Mouse (Mus musculus) intestine, postnatal 0 days (tissue): ENCODE results near the gene Lrrc4b. TPM values are rescaled to one million over a fixed set of nuclear protein-coding genes. Genes with fewer than 3 reads are reported as not detected.

ENCODE experiments used
- ATAC-seq: fragments of 200-750 bp; cut with Nextera tagmentation; 2 replicates; pipeline ENCODE4 v1.8.0; 2017; ENCODE audit warnings: mild to moderate bottlenecking, moderate TSS enrichment, moderate library complexity
- H3K27ac ChIP-seq: fragments of 300-500 bp; sonication (generic); 2 replicates; pipeline ENCODE4 v1.5.1; 2014; ENCODE audit warnings: mild to moderate bottlenecking, low read depth, low read length, moderate library complexity
- H3K27me3 ChIP-seq: fragments of 300-500 bp; sonication (generic); replicated peaks from 2 replicates; pipeline ENCODE4 v1.6.1; 2014; ENCODE audit warnings: low read length, mixed read lengths; ENCODE audit not compliant: control insufficient read depth, insufficient read depth
- H3K36me3 ChIP-seq: fragments of 300-500 bp; sonication (generic); 2 replicates; pipeline ENCODE4 v1.6.1; 2014; ENCODE audit warnings: mild to moderate bottlenecking, moderate library complexity; ENCODE audit not compliant: control insufficient read depth, insufficient read depth
- H3K4me1 ChIP-seq: fragments of 300-500 bp; sonication (generic); replicated peaks from 2 replicates; pipeline ENCODE4 v1.6.1; 2014; ENCODE audit warnings: antibody characterized with exemption, low read length, mixed read lengths; ENCODE audit not compliant: control insufficient read depth, insufficient read depth
- H3K4me2 ChIP-seq: fragments of 300-500 bp; sonication (generic); replicated peaks from 2 replicates; pipeline ENCODE4 v1.6.1; 2014; ENCODE audit warnings: low read depth, mild to moderate bottlenecking, moderate library complexity
- H3K4me3 ChIP-seq: fragments of 300-500 bp; sonication (generic); 2 replicates; pipeline ENCODE4 v1.5.1; 2014; ENCODE audit warnings: low read depth, low read length
- H3K9ac ChIP-seq: fragments of 300-500 bp; sonication (generic); 2 replicates; pipeline ENCODE4 v1.6.1; 2014; ENCODE audit warnings: mild to moderate bottlenecking, low read depth, low read length
- H3K9me3 ChIP-seq: fragments of 300-500 bp; sonication (generic); 2 replicates; pipeline ENCODE4 v1.6.1; 2016; ENCODE audit warnings: mixed run types; ENCODE audit not compliant: control insufficient read depth
- CTCF ChIP-seq: sonication (generic); IDR thresholded peaks from 2 replicates; pipeline ENCODE4 v1.5.1; 2016; ENCODE audit warnings: low read depth, mild to moderate bottlenecking, control low read depth, antibody characterized with exemption, moderate library complexity
- WGBS: fragments of 180-500 bp; shearing (Covaris S2); extraction: QIAGEN DNeasy Blood & Tissue Kit; methylation state at CpG from one replicate; pipeline ENCODE4 v1.1.7; 2014; 5-methylcytosine and 5-hydroxymethylcytosine counted together
- microRNA-seq: library from miRNA; unstranded; fragments of <30 nt; microRNA quantifications from one replicate; pipeline ENCODE4, GENCODE M21; 2016
- polyA plus RNA-seq: library from polyadenylated mRNA; unstranded; fragments of >200 nt; fragmentation: Nextera tagmentation; extraction: Ambion mirVana; gene quantifications from 2 replicates; pipeline ENCODE4 v1.2.1, GENCODE M21; 2015

Gene Lrrc4b
- polyA plus RNA-seq, 1 experiment from 2014 or later, result 0.35 TPM

DNA sequence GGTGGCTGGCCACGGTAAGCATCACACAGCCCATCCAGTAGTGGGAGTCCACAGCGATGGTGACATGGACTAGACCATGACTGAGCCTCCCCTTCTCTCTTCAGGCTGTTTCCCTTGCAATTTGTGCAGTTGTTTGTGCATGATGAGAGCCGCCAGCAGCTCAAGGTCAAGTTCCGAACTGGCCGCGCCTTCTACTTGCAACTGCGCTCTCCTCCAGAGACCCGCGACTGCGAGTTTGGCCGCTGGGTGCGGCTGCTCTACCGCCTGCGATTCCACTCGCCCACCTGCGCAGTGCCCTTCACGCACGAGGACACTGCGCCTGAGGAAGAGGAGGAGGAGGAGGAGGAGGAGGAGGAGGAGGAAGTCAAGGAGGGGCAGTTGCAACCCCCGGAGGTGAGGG, 71.2 kb downstream of the Lrrc4b start:
- no peak overlapping the region for H3K4me2 ChIP-seq
- H3K27ac ChIP-seq, result no peak overlapping the region
- no peaks in the 10 kb centered on the region for H3K36me3 ChIP-seq
- H3K4me3 ChIP-seq, result no peak overlapping the region
- WGBS, result 45% methylated on average over 16 of the region's 20 CpGs
- ATAC-seq, result no peak
- peaks cover 9% of the 10 kb centered on the region; the same call in 1 of the 2 replicates for H3K4me1 ChIP-seq
- 0 out of 2 replicates have a peak, but pooled peaks cover 2% of the 10 kb centered on the region for H3K9me3 ChIP-seq
- 0 out of 2 replicates have a peak, but pooled peaks cover 3% of the 10 kb centered on the region for H3K27me3 ChIP-seq
- TF ChIP-seq CTCF, result no peak
- H3K9ac ChIP-seq, result no peak overlapping the region

DNA sequence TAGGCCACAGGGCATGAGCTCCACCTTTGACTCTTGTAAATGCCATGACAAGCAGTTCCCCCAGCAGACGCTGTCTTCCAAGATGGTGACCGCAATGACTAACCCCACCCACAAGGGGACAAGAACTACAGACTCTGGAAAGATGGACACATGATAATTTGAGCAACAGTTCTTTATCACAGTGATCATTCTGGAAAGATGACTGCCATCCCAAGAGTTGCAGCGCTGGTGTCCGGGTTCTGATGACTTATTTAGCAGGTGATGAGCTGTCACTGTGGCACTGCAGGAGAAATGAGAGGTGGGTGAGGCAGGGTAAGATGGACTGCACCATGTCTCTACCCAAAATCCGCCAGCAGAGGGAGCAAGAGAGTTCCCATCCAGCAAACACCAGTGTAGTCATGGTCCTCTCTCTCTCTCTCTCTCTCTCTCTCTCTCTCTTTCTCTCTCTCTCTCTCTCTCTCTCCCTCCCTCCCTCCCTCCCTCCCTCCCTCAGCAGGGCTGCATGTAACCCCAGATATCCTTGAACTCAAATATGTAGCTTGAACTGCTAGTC, 72.8 kb downstream of the Lrrc4b start:
- Histone ChIP-seq H3K9me3 (0 out of 2 replicates have a peak, but pooled peaks cover 2% of the 10 kb centered on the region), H3K4me2 (no peak overlapping the region), H3K4me1 (no peaks in the 10 kb centered on the region), H3K36me3 (no peaks in the 10 kb centered on the region), H3K27me3 (0 out of 2 replicates have a peak, but pooled peaks cover 3% of the 10 kb centered on the region), H3K9ac (no peak overlapping the region), H3K4me3 (no peak overlapping the region), H3K27ac (no peak overlapping the region)
- peak; percentile 81 for TF ChIP-seq CTCF
- 37% methylated on average over 5 of the region's 5 CpGs for WGBS
- ATAC-seq, result no peak

DNA sequence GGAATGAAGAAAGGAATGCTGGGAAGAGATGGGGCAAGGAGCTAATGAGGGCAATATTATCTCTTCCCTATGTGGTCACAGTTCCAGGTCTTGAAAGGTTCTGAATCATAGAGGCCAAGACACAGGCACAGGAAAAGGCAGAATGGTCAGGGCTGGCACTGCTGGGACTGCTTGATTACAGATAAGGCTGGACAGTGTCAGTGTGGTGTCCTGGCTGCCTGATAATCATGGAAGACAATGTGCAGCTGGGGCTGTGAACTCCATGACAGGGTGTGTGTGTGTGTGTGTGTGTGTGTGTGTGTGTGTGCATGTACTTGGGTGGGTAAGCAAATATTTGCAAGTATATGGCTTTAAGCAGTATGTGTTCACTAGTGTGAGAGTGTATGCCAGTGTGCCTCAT, 78.7 kb downstream of the Lrrc4b start:
- no peak for ATAC-seq
- no peak overlapping the region for H3K4me2 ChIP-seq
- H3K9me3 ChIP-seq, result 0 out of 2 replicates have a peak, but pooled peaks cover 3% of the 10 kb centered on the region
- no peaks in the 10 kb centered on the region for H3K4me1 ChIP-seq
- no peaks in the 10 kb centered on the region for H3K36me3 ChIP-seq
- no peak overlapping the region for H3K27ac ChIP-seq
- H3K9ac ChIP-seq, result no peak overlapping the region
- no peak for TF ChIP-seq CTCF
- no peak overlapping the region for H3K4me3 ChIP-seq
- H3K27me3 ChIP-seq, result no peaks in the 10 kb centered on the region

Small RNAs within 50 kb of the gene (microRNA-seq; reads per million reads assigned to microRNA genes)
- not detected for gene Mir7052

Other genes with a start within 250 kb of the Lrrc4b start
- not detected in 2 replicates for gene Klk1b24, start 240.8 kb upstream of the Lrrc4b start, polyA plus RNA-seq
- not detected in 2 replicates for gene Klk1b3, start 230.8 kb upstream of the Lrrc4b start, polyA plus RNA-seq
- gene Klk1b4, start 221.6 kb upstream of the Lrrc4b start, polyA plus RNA-seq, result not detected in 2 replicates
- gene Klk1b5, start 213.1 kb upstream of the Lrrc4b start, polyA plus RNA-seq, result not detected in 2 replicates
- 23.0 and 35.6 TPM in 2 replicates for gene Klk1, start 203.7 kb upstream of the Lrrc4b start, polyA plus RNA-seq
- not detected in 2 replicates for gene Gm36864, start 192.8 kb upstream of the Lrrc4b start, polyA plus RNA-seq
- gene 1700028J19Rik, start 182.3 kb upstream of the Lrrc4b start, polyA plus RNA-seq, result 0.65 and 1.1 TPM in 2 replicates
- 40.3 and 42.3 TPM in 2 replicates for gene 2410002F23Rik, start 182.3 kb upstream of the Lrrc4b start, polyA plus RNA-seq
- not detected in 2 replicates for gene Acp4, start 171.6 kb upstream of the Lrrc4b start, polyA plus RNA-seq
- not detected in 2 replicates for gene Gm15517, start 167.6 kb upstream of the Lrrc4b start, polyA plus RNA-seq
- 3.5 and 3.8 TPM in 2 replicates for gene Clec11a, start 122.1 kb upstream of the Lrrc4b start, polyA plus RNA-seq
- 0.39 and 0.44 TPM in 2 replicates for gene Shank1, start 118.8 kb upstream of the Lrrc4b start, polyA plus RNA-seq
- gene Syt3, start 44.9 kb upstream of the Lrrc4b start, polyA plus RNA-seq, result 0.55 and 0.58 TPM in 2 replicates
- gene 1700008O03Rik, start 43.2 kb upstream of the Lrrc4b start, polyA plus RNA-seq, result 0.51 and 0.60 TPM in 2 replicates
- gene Aspdh, start 36.4 kb downstream of the Lrrc4b start, polyA plus RNA-seq, result 1.5 and 1.7 TPM in 2 replicates
- gene Josd2, start 39.0 kb downstream of the Lrrc4b start, polyA plus RNA-seq, result 28.6 and 30.3 TPM in 2 replicates
- 68.6 and 74.8 TPM in 2 replicates for gene Emc10, start 67.5 kb downstream of the Lrrc4b start, polyA plus RNA-seq
- gene Fam71e1, start 67.6 kb downstream of the Lrrc4b start, polyA plus RNA-seq, result 4.4 and 5.2 TPM in 2 replicates
- 0.13 and 0.18 TPM in 2 replicates for gene Mybpc2, start 95.6 kb downstream of the Lrrc4b start, polyA plus RNA-seq
- gene Spib, start 103.1 kb downstream of the Lrrc4b start, polyA plus RNA-seq, result 0.17 and 0.33 TPM in 2 replicates
- gene Pold1, start 119.8 kb downstream of the Lrrc4b start, polyA plus RNA-seq, result 16.8 and 18.3 TPM in 2 replicates
- 71.3 and 73.9 TPM in 2 replicates for gene Nr1h2, start 124.9 kb downstream of the Lrrc4b start, polyA plus RNA-seq
- 0.99 and 1.1 TPM in 2 replicates for gene Napsa, start 143.4 kb downstream of the Lrrc4b start, polyA plus RNA-seq
- 0.20 TPM in 2 replicates for gene Kcnc3, start 161.6 kb downstream of the Lrrc4b start, polyA plus RNA-seq
- gene Myh14, start 241.8 kb downstream of the Lrrc4b start, polyA plus RNA-seq, result 114 and 141 TPM in 2 replicates